Mouse (Mus musculus) stomach, postnatal 0 days (tissue): ENCODE data around the gene Dmrtc2.

Experiments used
- CTCF ChIP-seq: IDR thresholded peaks from 2 replicates; pipeline ENCODE4 v1.5.1; 2016; ENCODE audit warnings: antibody characterized with exemption, low read depth, mild to moderate bottlenecking, moderate library complexity
- EP300 ChIP-seq: optimal IDR thresholded peaks from 2 replicates; pipeline ENCODE3; 2016; ENCODE audit warnings: antibody characterized with exemption

GRCm38 (mm10) chr7:24879620-24880019 lies 9.8 kb downstream of the Dmrtc2 start:
- no peak for TF ChIP-seq EP300
- TF ChIP-seq CTCF: no peak
